Mouse (Mus musculus): ENCODE results near the gene Heyl.

- TF ChIP-seq CTCF (IDR thresholded peaks at IDR 0.05; ENCODE audit: low read depth, low read length) (no peak), POLR2A (IDR thresholded peaks at IDR 0.05; ENCODE audit: insufficient read depth, low read length) (no peak), EP300 (IDR thresholded peaks at IDR 0.05; ENCODE audit: insufficient read depth, low read depth, low read length) (no peak)
Measured at GRCm38 (mm10) chr4:123246221-123246620, 12.9 kb downstream of the Heyl start.
